Mouse (Mus musculus) gastrocnemius, adult 2 months (tissue): Measurements from ENCODE around the gene Grb14. TPM values are rescaled to one million over a fixed set of nuclear protein-coding genes. Genes with fewer than 3 reads are reported as not detected.

Experiments
- DNase-seq: peaks from one replicate; pipeline ENCODE4 v3.0.0; 2022
- H3K27ac ChIP-seq: fragments of 200-600 bp; 2 replicates; pipeline ENCODE4 v1.8.1; 2022; ENCODE audit warnings: mild to moderate bottlenecking
- H3K4me3 ChIP-seq: fragments of 200-600 bp; 2 replicates; pipeline ENCODE4 v1.8.1; 2022; ENCODE audit warnings: mild to moderate bottlenecking, moderate library complexity
- CTCF ChIP-seq: fragments of 200-600 bp; IDR thresholded peaks from 2 replicates; pipeline ENCODE4 v1.8.1; 2022; ENCODE audit warnings: antibody characterized with exemption, mild to moderate bottlenecking, moderate library complexity
- intact Hi-C: fragments of 180-260 bp; cut with DNase I; formaldehyde crosslinking; loops from one replicate; pipeline ENCODE4 v1.15.1; 2025
- total RNA-seq, 2 experiments: library from RNA; stranded (reverse); gene quantifications; 2 replicates each; pipeline ENCODE4 v1.2.3; 2021

Gene Grb14
- total RNA-seq, 2 experiments from 2014 or later: 11.4 to 32.4 TPM

- no peak overlapping the region for H3K27ac ChIP-seq
- H3K4me3 ChIP-seq: no peak overlapping the region
- TF ChIP-seq CTCF: no peak
- no peak for DNase-seq
- intact Hi-C loops: no loop called here
These were observed 10.2 kb downstream of the Grb14 start for GRCm38 (mm10) chr2:65014552-65014951.

- DNase-seq: no peak
- intact Hi-C loops: no loop called here
- TF ChIP-seq CTCF: no peak
- Histone ChIP-seq H3K4me3 (no peak overlapping the region), H3K27ac (no peak overlapping the region)
These were observed 14.7 kb downstream of the Grb14 start for GRCm38 (mm10) chr2:65010105-65010504.

- Histone ChIP-seq H3K4me3 (no peak overlapping the region), H3K27ac (peak overlapping the region; percentile 20)
- no peak for DNase-seq
- intact Hi-C loops: no loop called here
- TF ChIP-seq CTCF: no peak
These were observed 17.4 kb downstream of the Grb14 start for GRCm38 (mm10) chr2:65007396-65007795.

GRCm38 (mm10) chr2:65005044-65005443 lies 19.7 kb downstream of the Grb14 start:
- intact Hi-C loops: no loop called here
- TF ChIP-seq CTCF: no peak
- H3K4me3 ChIP-seq: no peak overlapping the region
- H3K27ac ChIP-seq: no peak overlapping the region
- DNase-seq: no peak

- Histone ChIP-seq H3K4me3 (no peak overlapping the region), H3K27ac (no peak overlapping the region)
- peak; percentile 38 for DNase-seq
- peak; percentile 78 for TF ChIP-seq CTCF
- intact Hi-C loops: loop anchor here (1.0 kb wide), 1 partner anchor 38 kb away; no protein-coding TSS in a partner anchor
These were observed 21.4 kb downstream of the Grb14 start for GRCm38 (mm10) chr2:65003433-65003832.

GRCm38 (mm10) chr2:65002631-65003030 lies 22.2 kb downstream of the Grb14 start:
- TF ChIP-seq CTCF: no peak
- DNase-seq: no peak

GRCm38 (mm10) chr2:64995048-64995447 lies 29.7 kb downstream of the Grb14 start:
- no peak for DNase-seq
- intact Hi-C loops: no loop called here
- TF ChIP-seq CTCF: no peak
- Histone ChIP-seq H3K27ac (no peak overlapping the region), H3K4me3 (no peak overlapping the region)

More at GRCm38 (mm10) chr2:65002631-65003030, 22.2 kb downstream of the Grb14 start:
- intact Hi-C loops: loop anchor here (1.0 kb wide), 1 partner anchor 37 kb away; no protein-coding TSS in a partner anchor
- Histone ChIP-seq H3K4me3 (no peak overlapping the region), H3K27ac (no peak overlapping the region)

GRCm38 (mm10) chr2:64989426-64990187 lies 35.2 kb downstream of the Grb14 start:
- DNase-seq: no peak
- no peak for TF ChIP-seq CTCF
- intact Hi-C loops: no loop called here
- no peak overlapping the region for H3K27ac ChIP-seq
- no peak overlapping the region for H3K4me3 ChIP-seq

GRCm38 (mm10) chr2:64987782-64988181 lies 37.0 kb downstream of the Grb14 start:
- no peak overlapping the region for H3K4me3 ChIP-seq
- intact Hi-C loops: no loop called here
- TF ChIP-seq CTCF: no peak
- DNase-seq: no peak
- peak overlapping the region; percentile 35; the same call in 1 of the 2 replicates for H3K27ac ChIP-seq

- Histone ChIP-seq H3K4me3 (peak overlapping the region; percentile 56), H3K27ac (peak overlapping the region; percentile 28; the same call in 1 of the 2 replicates)
- DNase-seq: no peak
- no peak for TF ChIP-seq CTCF
- intact Hi-C loops: no loop called here
These were observed 49.2 kb downstream of the Grb14 start for GRCm38 (mm10) chr2:64975546-64975945.

GRCm38 (mm10) chr2:64974549-64974948 lies 50.2 kb downstream of the Grb14 start:
- no peak for DNase-seq
- TF ChIP-seq CTCF: no peak
- intact Hi-C loops: no loop called here
- Histone ChIP-seq H3K27ac (peak overlapping the region; percentile 28), H3K4me3 (peak overlapping the region; percentile 56)

- peak overlapping the region; percentile 56; the same call in 1 of the 2 replicates for H3K4me3 ChIP-seq
- no peak for DNase-seq
- no peak for TF ChIP-seq CTCF
- peak overlapping the region; percentile 28; the same call in 1 of the 2 replicates for H3K27ac ChIP-seq
- intact Hi-C loops: no loop called here
These were observed 50.9 kb downstream of the Grb14 start for GRCm38 (mm10) chr2:64973819-64974441.

- intact Hi-C loops: no loop called here
- Histone ChIP-seq H3K4me3 (no peak overlapping the region), H3K27ac (peak overlapping the region; percentile 35; the same call in 1 of the 2 replicates)
- DNase-seq: no peak
- TF ChIP-seq CTCF: no peak
These were observed 51.7 kb downstream of the Grb14 start for GRCm38 (mm10) chr2:64973125-64973524.
